Mouse (Mus musculus) liver, adult 2 months (tissue): Measurements from ENCODE around the gene Ccdc170. TPM values are rescaled to one million over a fixed set of nuclear protein-coding genes. Genes with fewer than 3 reads are reported as not detected.
"Not testable (repeated sequence)": the region's sequence is repeated elsewhere in the genome, so short reads cannot be mapped to it uniquely, and the experiment has no call there.

ENCODE experiments used
- DNase-seq: peaks from one replicate; pipeline ENCODE4 v3.0.0-alpha.2; 2011; ENCODE audit warnings: low read depth, low spot score; ENCODE audit errors: extremely low read depth
- H3K27ac ChIP-seq: fragments of 200-500 bp; replicated peaks from 2 replicates; pipeline ENCODE4 v1.5.1; 2012; ENCODE audit warnings: low read depth, mild to moderate bottlenecking, control low read depth, inconsistent platforms, low read length; ENCODE audit not compliant: insufficient read depth
- H3K27me3 ChIP-seq: fragments of 200-500 bp; 2 replicates; pipeline ENCODE4 v1.6.1; 2012; ENCODE audit warnings: mild to moderate bottlenecking, moderate library complexity, low read length, inconsistent platforms; ENCODE audit not compliant: control insufficient read depth, insufficient read depth
- H3K36me3 ChIP-seq: fragments of 200-500 bp; 2 replicates; pipeline ENCODE4 v1.6.1; 2012; ENCODE audit warnings: low read length, inconsistent platforms; ENCODE audit not compliant: control insufficient read depth, insufficient read depth
- H3K4me1 ChIP-seq: fragments of 200-500 bp; 2 replicates; pipeline ENCODE4 v1.6.1; 2011; ENCODE audit warnings: low read length; ENCODE audit not compliant: control insufficient read depth, insufficient read depth
- H3K4me3 ChIP-seq: fragments of 200-500 bp; 2 replicates; pipeline ENCODE4 v1.5.1; 2011; ENCODE audit warnings: low read depth, mild to moderate bottlenecking, control low read depth, low read length, moderate library complexity; ENCODE audit not compliant: insufficient read depth
- H3K79me2 ChIP-seq: fragments of 200-500 bp; 2 replicates; pipeline ENCODE4 v1.6.1; 2012; ENCODE audit warnings: inconsistent platforms, mild to moderate bottlenecking, low read length, moderate library complexity; ENCODE audit not compliant: control insufficient read depth, insufficient read depth
- H3K9ac ChIP-seq: fragments of 200-500 bp; 2 replicates; pipeline ENCODE4 v1.6.1; 2012; ENCODE audit warnings: low read depth, mild to moderate bottlenecking, control low read depth, inconsistent platforms, low read length
- CTCF ChIP-seq: fragments of 200-500 bp; IDR thresholded peaks from 2 replicates; pipeline ENCODE4 v1.5.1; 2011; ENCODE audit warnings: low read depth, low read length, control low read depth
- POLR2A ChIP-seq: fragments of 200-500 bp; IDR thresholded peaks from 2 replicates; pipeline ENCODE4 v1.6.1; 2011; ENCODE audit warnings: low read length, control low read depth; ENCODE audit not compliant: insufficient read depth; ENCODE audit errors: extremely low read depth
- WGBS: fragments of 180-500 bp; shearing (Covaris S2); methylation state at CpG from one replicate; pipeline ENCODE4 v1.1.7; 2018; 5-methylcytosine and 5-hydroxymethylcytosine counted together
- polyA plus RNA-seq: library from polyadenylated mRNA; depleted of rRNA; stranded (reverse); fragments of >200 nt; gene quantifications from 2 replicates; pipeline ENCODE4 v1.2.3, GENCODE M21; 2012; rRNA removed
- total RNA-seq: library from RNA; depleted of rRNA; stranded (reverse); fragments of >200 nt; gene quantifications from 2 replicates; pipeline ENCODE4 v1.2.3, GENCODE M21; 2014; rRNA removed

Gene Ccdc170
- total RNA-seq (not detected in 2 replicates), polyA plus RNA-seq (not detected in 2 replicates)

DNA sequence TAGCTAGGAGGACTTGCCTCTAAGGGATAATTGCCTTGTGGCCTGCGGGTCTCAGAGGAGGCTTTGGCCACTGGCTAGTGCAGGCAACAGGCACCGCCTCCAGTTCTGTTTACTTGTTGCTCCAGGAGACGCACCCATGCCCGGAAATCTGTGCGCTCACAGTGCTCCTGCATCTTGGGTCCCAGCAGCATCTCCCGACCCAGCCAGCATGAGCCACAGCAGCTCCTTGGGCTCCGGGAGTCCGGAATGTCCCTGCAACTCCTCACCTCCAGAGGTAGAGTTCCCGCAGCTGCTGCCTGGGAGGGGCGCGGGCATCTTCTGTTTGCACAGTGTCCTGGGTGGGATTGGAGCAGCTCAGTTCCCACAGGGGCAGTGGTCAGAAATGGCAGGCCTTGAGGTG, at the start of gene Ccdc170:
Gene Ccdc170, plus strand, starts transcription at position 148 of the 400 bp plus-strand sequence.
- Histone ChIP-seq H3K4me3 (no peak within 1 kb of the TSS), H3K36me3 (no peaks in the 10 kb centered on the region), H3K27me3 (no peaks in the 10 kb centered on the region), H3K27ac (no peak within 1 kb of the TSS), H3K9ac (no peak within 1 kb of the TSS), H3K4me1 (no peaks in the 10 kb centered on the region), H3K79me2 (no peaks in the 10 kb centered on the region)
- 48% methylated on average over 11 of the region's 11 CpGs for WGBS
- DNase-seq, result no peak
- TF ChIP-seq POLR2A (no peak), CTCF (no peak)

DNA sequence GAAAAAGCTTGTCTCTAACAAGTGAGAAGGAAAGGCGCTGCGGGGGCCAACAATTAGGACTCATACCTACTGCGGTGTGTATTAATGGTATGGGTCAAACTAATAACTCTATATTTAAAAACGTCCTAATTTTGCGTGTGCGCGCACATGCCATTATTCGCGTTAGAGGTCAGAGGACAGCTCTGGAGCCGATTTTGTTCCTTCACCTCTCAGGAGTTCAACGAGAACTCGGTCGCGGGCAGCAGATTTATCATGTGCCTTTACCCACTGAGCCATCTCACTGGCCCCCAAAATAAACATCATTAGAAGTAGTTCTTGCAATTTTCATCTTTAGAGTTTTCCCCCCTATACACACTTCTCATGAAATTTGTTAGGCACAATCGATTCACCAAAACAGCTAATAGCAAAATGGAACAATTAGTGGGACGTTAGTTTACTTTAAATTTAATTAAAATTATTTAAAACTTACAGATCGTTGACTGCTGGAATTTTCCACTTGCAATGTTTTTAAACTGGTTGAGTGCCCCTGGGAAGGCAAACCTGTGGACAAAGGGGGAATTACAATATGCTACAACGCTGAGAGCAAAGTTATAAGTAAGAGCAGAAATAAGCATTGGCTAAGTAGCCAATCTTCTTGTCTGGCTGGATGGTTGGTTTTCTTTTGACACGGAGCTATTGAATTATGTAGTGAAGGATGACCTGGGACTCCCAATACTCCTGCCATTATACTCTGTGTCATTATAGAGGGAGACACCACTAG, 49.1 kb upstream of the Ccdc170 start:
- peak overlapping the region; percentile 67 for H3K4me3 ChIP-seq
- no peaks in the 10 kb centered on the region for H3K27me3 ChIP-seq
- DNase-seq, result peak; percentile 50
- 6% methylated on average over 19 of the region's 19 CpGs for WGBS
- H3K79me2 ChIP-seq, result peaks cover 7% of the 10 kb centered on the region; the same call in 1 of the 2 replicates
- H3K4me1 ChIP-seq, result peaks cover 4% of the 10 kb centered on the region; the same call in 1 of the 2 replicates
- TF ChIP-seq POLR2A, result no peak
- TF ChIP-seq CTCF, result no peak
- peaks cover 9% of the 10 kb centered on the region for H3K36me3 ChIP-seq
- H3K27ac ChIP-seq, result peak overlapping the region; percentile 89
- peak overlapping the region; percentile 73 for H3K9ac ChIP-seq

DNA sequence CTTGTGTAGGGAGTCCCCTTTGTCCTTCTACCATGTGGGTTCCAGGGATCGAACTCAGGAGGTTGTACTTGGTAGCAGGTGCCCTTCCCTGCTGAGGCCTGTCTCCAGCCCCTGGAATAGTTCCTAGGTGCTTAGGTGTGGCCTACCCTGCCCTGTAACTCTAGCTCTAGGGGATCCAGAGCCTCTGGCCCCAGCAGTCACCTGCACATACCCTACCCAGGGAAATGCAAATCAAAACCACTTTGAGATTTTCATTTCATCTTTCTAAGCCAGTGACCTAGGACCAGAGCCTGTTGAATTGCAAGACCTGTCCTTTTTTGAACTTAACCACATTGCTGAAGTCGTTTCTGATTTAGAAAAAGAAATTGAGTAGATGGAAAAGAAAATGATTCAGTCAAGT, 48.4 kb upstream of the Ccdc170 start:
- H3K4me3 ChIP-seq, H3K9ac ChIP-seq: not testable (repeated sequence)
- 86% methylated on average over 2 of the region's 2 CpGs for whole genome bisulfite sequencing

DNA sequence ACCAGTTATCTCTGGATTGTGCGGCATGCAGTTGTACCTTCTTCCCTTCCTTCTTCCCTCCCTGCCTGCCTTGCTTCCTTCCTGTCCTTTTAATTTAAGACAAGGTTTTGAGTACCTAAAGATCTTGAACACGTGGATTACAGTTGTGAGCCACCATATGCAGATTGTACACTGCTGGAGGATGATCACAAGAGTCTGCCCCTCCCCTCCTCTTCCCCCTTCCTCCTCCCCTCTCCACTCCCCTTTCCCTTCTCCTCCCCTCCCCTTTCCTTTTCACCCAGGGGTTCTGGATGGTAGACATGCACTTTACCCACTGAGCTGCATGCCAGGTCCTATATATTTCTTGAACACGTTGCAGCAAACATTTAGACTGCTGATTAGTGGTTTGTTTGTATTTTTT, 46.9 kb upstream of the Ccdc170 start:
- Histone ChIP-seq H3K4me3 (no peak overlapping the region), H3K36me3 (peaks cover 20% of the 10 kb centered on the region), H3K4me1 (peaks cover 4% of the 10 kb centered on the region; the same call in 1 of the 2 replicates), H3K79me2 (peaks cover 4% of the 10 kb centered on the region; the same call in 1 of the 2 replicates), H3K9ac (no peak overlapping the region), H3K27ac (no peak overlapping the region), H3K27me3 (no peaks in the 10 kb centered on the region)
- TF ChIP-seq POLR2A, result no peak
- TF ChIP-seq CTCF, result no peak
- DNase-seq, result no peak
- WGBS, result 83% methylated on average over 3 of the region's 3 CpGs

More for the DNA sequence above, 48.4 kb upstream of the Ccdc170 start:
- not testable (repeated sequence) for H3K27ac ChIP-seq, H3K4me1 ChIP-seq, DNase-seq, H3K36me3 ChIP-seq, H3K27me3 ChIP-seq
- H3K79me2 ChIP-seq, result peaks cover 12% of the 10 kb centered on the region; the same call in 1 of the 2 replicates

DNA sequence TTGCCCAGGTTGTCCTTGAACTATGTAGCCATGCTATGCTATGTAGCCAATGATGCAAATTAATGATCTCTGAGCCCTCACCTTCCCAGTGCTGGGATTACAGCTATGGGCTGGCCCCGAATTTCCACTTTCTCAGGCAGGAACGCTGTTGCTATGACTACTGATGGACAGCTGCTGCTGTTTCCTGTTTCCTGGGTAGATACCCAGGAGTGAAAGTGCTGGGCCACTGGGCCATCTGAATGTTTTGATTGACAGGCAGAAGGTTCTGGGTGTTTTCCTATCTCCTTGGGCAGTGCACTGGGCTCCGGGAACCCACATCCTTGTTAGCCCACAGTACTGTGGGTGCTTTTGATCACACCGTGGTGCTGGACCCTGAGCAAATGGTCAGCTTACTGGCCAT, 25.9 kb upstream of the Ccdc170 start:
- Histone ChIP-seq H3K4me1 (no peaks in the 10 kb centered on the region), H3K9ac (no peak overlapping the region), H3K4me3 (no peak overlapping the region), H3K27me3 (no peaks in the 10 kb centered on the region), H3K36me3 (peaks cover 8% of the 10 kb centered on the region), H3K79me2 (no peaks in the 10 kb centered on the region), H3K27ac (no peak overlapping the region)
- no peak for TF ChIP-seq CTCF
- TF ChIP-seq POLR2A, result no peak
- WGBS, result 79% methylated on average over 4 of the region's 4 CpGs
- no peak for DNase-seq

DNA sequence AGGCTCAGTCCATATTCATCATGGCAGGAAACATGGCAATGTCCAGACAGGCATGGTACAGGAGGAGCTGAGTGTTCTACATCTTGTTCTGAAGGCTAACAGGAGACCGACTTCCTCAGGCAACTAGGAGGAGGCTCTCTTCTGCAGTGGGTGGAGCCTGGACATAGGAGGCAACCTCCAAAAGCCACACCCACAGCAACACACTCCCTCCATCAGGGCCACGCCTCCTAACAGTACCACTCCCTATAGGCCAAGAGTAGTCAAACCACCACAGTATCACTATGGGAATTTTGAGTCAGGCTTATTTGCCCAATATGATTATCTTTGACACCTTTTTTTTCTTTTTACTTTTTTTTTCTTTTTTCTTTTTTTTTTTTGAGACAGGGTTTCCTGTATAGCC, 22.1 kb upstream of the Ccdc170 start:
- 96% methylated on average over 2 of the region's 2 CpGs for WGBS
- Histone ChIP-seq H3K4me3 (no peak overlapping the region), H3K27me3 (no peaks in the 10 kb centered on the region), H3K4me1 (no peaks in the 10 kb centered on the region), H3K79me2 (no peaks in the 10 kb centered on the region), H3K27ac (no peak overlapping the region), H3K36me3 (no peaks in the 10 kb centered on the region), H3K9ac (no peak overlapping the region)
- no peak for TF ChIP-seq CTCF
- no peak for TF ChIP-seq POLR2A
- no peak for DNase-seq
